Mouse (Mus musculus) stomach, postnatal 0 days (tissue): ENCODE measurements at regions not wholly inside any gene's neighbourhood (a gene's known extent, or its start where the extent isn't known, plus 50 kb on each side); places are given as distances from the start of the nearest gene placed in this dataset.

Source experiments
- ATAC-seq: fragments of 200-750 bp; cut with Nextera tagmentation; 2 replicates; pipeline ENCODE4 v1.8.0; 2017; ENCODE audit not compliant: low FRiP score, low TSS enrichment
- DNase-seq: peaks from one replicate; pipeline ENCODE4 v3.0.0-alpha.2; 2016; ENCODE audit warnings: low spot score
- H3K27ac ChIP-seq: fragments of 300-500 bp; sonication (generic); replicated peaks from 2 replicates; pipeline ENCODE4 v1.5.1; 2014; ENCODE audit warnings: mild to moderate bottlenecking, control low read depth
- H3K27me3 ChIP-seq: fragments of 300-500 bp; sonication (generic); 2 replicates; pipeline ENCODE4 v1.6.1; 2014; ENCODE audit warnings: low read length; ENCODE audit not compliant: control insufficient read depth, insufficient read depth
- H3K36me3 ChIP-seq: fragments of 300-500 bp; sonication (generic); 2 replicates; pipeline ENCODE4 v1.6.1; 2014; ENCODE audit warnings: low read length, mixed read lengths; ENCODE audit not compliant: control insufficient read depth, insufficient read depth
- H3K4me1 ChIP-seq: fragments of 300-500 bp; sonication (generic); replicated peaks from 2 replicates; pipeline ENCODE4 v1.6.1; 2014; ENCODE audit warnings: antibody characterized with exemption; ENCODE audit not compliant: control insufficient read depth, insufficient read depth
- H3K4me2 ChIP-seq: fragments of 300-500 bp; sonication (generic); replicated peaks from 2 replicates; pipeline ENCODE4 v1.6.1; 2014; ENCODE audit warnings: low read depth, mild to moderate bottlenecking, control low read depth, moderate library complexity
- H3K4me3 ChIP-seq: fragments of 300-500 bp; sonication (generic); 2 replicates; pipeline ENCODE4 v1.5.1; 2014; ENCODE audit warnings: low read depth, low read length, control low read depth
- H3K9ac ChIP-seq: fragments of 300-500 bp; sonication (generic); 2 replicates; pipeline ENCODE4 v1.6.1; 2014; ENCODE audit warnings: mild to moderate bottlenecking, low read length, control low read depth, mixed read lengths
- H3K9me3 ChIP-seq: fragments of 300-500 bp; sonication (generic); 2 replicates; pipeline ENCODE4 v1.6.1; 2016; ENCODE audit warnings: low read length; ENCODE audit not compliant: control insufficient read depth
- CTCF ChIP-seq: IDR thresholded peaks from 2 replicates; pipeline ENCODE4 v1.5.1; 2016; ENCODE audit warnings: antibody characterized with exemption, low read depth, mild to moderate bottlenecking, moderate library complexity
- EP300 ChIP-seq: optimal IDR thresholded peaks from 2 replicates; pipeline ENCODE3; 2016; ENCODE audit warnings: antibody characterized with exemption
- WGBS: fragments of 180-500 bp; shearing (Covaris S2); extraction: QIAGEN DNeasy Blood & Tissue Kit; methylation state at CpG from one replicate; pipeline ENCODE4 v1.1.7; 2014; 5-methylcytosine and 5-hydroxymethylcytosine counted together

DNA sequence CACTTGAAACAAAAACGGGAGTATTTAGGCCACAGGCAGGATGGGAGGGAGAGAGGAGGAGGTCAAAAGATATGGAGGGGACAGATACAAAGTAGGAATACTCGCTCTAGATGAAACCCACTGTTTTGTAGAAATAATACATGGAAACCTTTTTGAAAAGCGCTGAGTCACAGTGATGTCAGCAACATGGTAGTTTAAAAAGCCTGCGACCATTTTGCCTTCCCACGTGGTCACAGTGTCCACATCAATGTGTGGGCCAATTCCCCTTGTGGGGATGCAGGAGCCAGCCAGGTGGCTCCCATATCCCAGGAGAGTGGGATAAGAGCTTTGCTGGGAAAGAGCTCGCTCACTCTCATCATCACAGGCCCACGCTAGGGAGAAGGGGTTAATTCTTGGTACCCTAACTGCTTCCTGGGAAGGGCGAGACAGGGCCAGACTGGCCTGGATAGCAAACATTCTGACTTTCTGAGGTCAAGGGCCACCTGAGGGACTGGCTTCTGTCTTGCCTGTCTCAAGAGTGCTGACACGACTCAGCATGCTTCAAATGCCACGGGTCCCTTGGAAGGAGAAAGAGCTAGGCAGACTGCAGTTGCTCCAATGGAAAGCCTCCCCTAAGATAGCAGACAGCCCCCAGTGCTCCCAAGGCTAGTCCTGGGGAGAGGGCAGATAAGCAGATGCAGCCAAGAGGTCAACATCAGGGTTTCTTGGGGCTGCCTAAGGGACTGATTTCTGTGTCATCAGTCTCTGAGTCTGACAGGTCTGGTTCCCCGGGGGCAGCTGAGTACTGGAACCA is 143.3 kb upstream of the Usp9x start:
- Histone ChIP-seq H3K9ac (no peak overlapping the region), H3K36me3 (no peaks in the 10 kb centered on the region), H3K4me2 (no peak overlapping the region), H3K4me1 (no peaks in the 10 kb centered on the region), H3K27ac (no peak overlapping the region), H3K9me3 (no peaks in the 10 kb centered on the region), H3K27me3 (no peaks in the 10 kb centered on the region), H3K4me3 (no peak overlapping the region)
- no peak for DNase-seq
- TF ChIP-seq CTCF (no peak), EP300 (no peak)
- ATAC-seq, result peak; percentile 26; the same call in 1 of the 2 replicates
- 52% methylated on average over 11 of the region's 11 CpGs for WGBS

GRCm38 (mm10) chrX:12924705-12925644 is 146.3 kb upstream of the Usp9x start:
- Histone ChIP-seq H3K4me1 (no peaks in the 10 kb centered on the region), H3K27me3 (no peaks in the 10 kb centered on the region), H3K27ac (no peak overlapping the region), H3K9me3 (no peaks in the 10 kb centered on the region), H3K36me3 (no peaks in the 10 kb centered on the region), H3K4me3 (no peak overlapping the region), H3K9ac (no peak overlapping the region), H3K4me2 (no peak overlapping the region)
- no peak for ATAC-seq
- TF ChIP-seq EP300, result no peak
- peak; percentile 18; the same call in 1 of the 2 replicates for TF ChIP-seq CTCF
- DNase-seq, result no peak
- WGBS, result 71% methylated on average over 10 of the region's 10 CpGs

- Histone ChIP-seq H3K4me2 (no peak overlapping the region), H3K9me3 (no peaks in the 10 kb centered on the region), H3K9ac (no peak overlapping the region), H3K27ac (no peak overlapping the region), H3K27me3 (no peaks in the 10 kb centered on the region), H3K4me3 (no peak overlapping the region), H3K36me3 (no peaks in the 10 kb centered on the region), H3K4me1 (no peaks in the 10 kb centered on the region)
- TF ChIP-seq CTCF (peak; percentile 45), EP300 (no peak)
- no peak for DNase-seq
- WGBS, result 28% methylated on average over 3 of the region's 3 CpGs
- ATAC-seq, result no peak
Observed at GRCm38 (mm10) chrX:12919576-12919975, 151.7 kb upstream of the Usp9x start.

- H3K4me1 ChIP-seq, result no peaks in the 10 kb centered on the region
- DNase-seq (peak; percentile 56), ATAC-seq (peak; percentile 77)
- 43% methylated on average over 13 of the region's 13 CpGs for WGBS
- no peak for TF ChIP-seq EP300
- TF ChIP-seq CTCF, result peak; percentile 38
- H3K36me3 ChIP-seq, result no peaks in the 10 kb centered on the region
- H3K4me2 ChIP-seq, result peak overlapping the region; percentile 36
- no peak overlapping the region for H3K4me3 ChIP-seq
- no peak overlapping the region for H3K27ac ChIP-seq
- H3K9ac ChIP-seq, result no peak overlapping the region
- H3K27me3 ChIP-seq, result no peaks in the 10 kb centered on the region
- H3K9me3 ChIP-seq, result no peaks in the 10 kb centered on the region
Observed at GRCm38 (mm10) chrX:12917105-12917504, 154.2 kb upstream of the Usp9x start.

- Histone ChIP-seq H3K36me3 (no peaks in the 10 kb centered on the region), H3K9ac (no peak overlapping the region), H3K4me2 (peak overlapping the region; percentile 36), H3K4me1 (no peaks in the 10 kb centered on the region), H3K27me3 (no peaks in the 10 kb centered on the region), H3K27ac (no peak overlapping the region), H3K9me3 (no peaks in the 10 kb centered on the region), H3K4me3 (no peak overlapping the region)
- WGBS, result 24% methylated on average over 10 of the region's 11 CpGs
- no peak for TF ChIP-seq CTCF
- no peak for TF ChIP-seq EP300
- ATAC-seq, result 0 out of 2 replicates have a peak, but pooled peaks have one; percentile 40
- no peak for DNase-seq
Observed at GRCm38 (mm10) chrX:12916684-12917083, 154.6 kb upstream of the Usp9x start.

- TF ChIP-seq EP300, result no peak
- no peak for TF ChIP-seq CTCF
- ATAC-seq, result no peak
Observed at GRCm38 (mm10) chrX:12900256-12900655, 138.4 kb upstream of the Med14 start.

More at GRCm38 (mm10) chrX:12900256-12900655, 138.4 kb upstream of the Med14 start:
- no peak overlapping the region for H3K4me2 ChIP-seq
- WGBS, result 77% methylated on average over 7 of the region's 7 CpGs
- no peaks in the 10 kb centered on the region for H3K36me3 ChIP-seq
- no peak for DNase-seq
- no peak overlapping the region for H3K27ac ChIP-seq
- no peak overlapping the region for H3K4me3 ChIP-seq
- H3K4me1 ChIP-seq, result no peaks in the 10 kb centered on the region
- no peaks in the 10 kb centered on the region for H3K9me3 ChIP-seq
- H3K9ac ChIP-seq, result no peak overlapping the region
- H3K27me3 ChIP-seq, result no peaks in the 10 kb centered on the region
